Mouse (Mus musculus): Measurements from ENCODE around the gene Gm28372. TPM values are rescaled to one million over a fixed set of nuclear protein-coding genes. Genes with fewer than 3 reads are reported as not detected.

Gene Gm28372
- total and polyA plus RNA-seq, 3 experiments, result not detected

GRCm38 (mm10) chr2:130406178-130406577 lies 1.1 kb downstream of the Gm28372 start, which contains the start of gene Tmem239:
TSS of gene Tmem239 (plus strand) at chr2:130406478.
- no peak for DNase-seq (ENCODE audit: low spot score)
- peaks cover 27% of the 10 kb centered on the region for H3K27me3 ChIP-seq (ENCODE audit: insufficient read depth, low read length)
- H3K9me3 ChIP-seq (replicated peaks), result no peaks in the 10 kb centered on the region
- ATAC-seq (ENCODE audit: extremely low read depth, insufficient number of reproducible peaks, low FRiP score, poor library complexity, severe bottlenecking), result no peak
- H3K4me3 ChIP-seq (ENCODE audit: low read depth, low read length), result no peak within 1 kb of the TSS
- H3K4me1 ChIP-seq (ENCODE audit: insufficient read depth, low read depth, low read length), result peaks cover 3% of the 10 kb centered on the region
- TF ChIP-seq TAL1 (conservative IDR thresholded peaks at IDR 0.05; ENCODE audit: low read depth, low read length) (no peak), GATA2 (IDR thresholded peaks at IDR 0.05; ENCODE audit: borderline replicate concordance, low read depth, low read length) (no peak), CTCF (IDR thresholded peaks at IDR 0.05; ENCODE audit: low read depth, low read length) (no peak), POLR2AphosphoS5 (IDR thresholded peaks at IDR 0.05; ENCODE audit: insufficient replicate concordance, low read depth, low read length) (no peak), GATA1 (IDR thresholded peaks at IDR 0.05; ENCODE audit: borderline replicate concordance, low read length) (no peak)
- no peaks in the 10 kb centered on the region for H3K36me3 ChIP-seq (replicated peaks)

- DNase-seq (ENCODE audit: low spot score), result no peak
- Histone ChIP-seq H3K36me3 (replicated peaks) (no peaks in the 10 kb centered on the region), H3K9me3 (replicated peaks) (no peaks in the 10 kb centered on the region), H3K4me3 (ENCODE audit: low read depth, low read length) (no peak overlapping the region), H3K4me1 (ENCODE audit: insufficient read depth, low read depth, low read length) (peaks cover 9% of the 10 kb centered on the region), H3K27me3 (ENCODE audit: insufficient read depth, low read length) (peaks cover 25% of the 10 kb centered on the region)
- no peak for ATAC-seq (ENCODE audit: extremely low read depth, insufficient number of reproducible peaks, low FRiP score, poor library complexity, severe bottlenecking)
- no peak for TF ChIP-seq GATA2 (IDR thresholded peaks at IDR 0.05; ENCODE audit: borderline replicate concordance, low read depth, low read length)
Observed at GRCm38 (mm10) chr2:130408194-130408593, 3.2 kb downstream of the Gm28372 start.

- DNase-seq (ENCODE audit: low spot score) (peak; percentile 65), ATAC-seq (ENCODE audit: extremely low read depth, insufficient number of reproducible peaks, low FRiP score, poor library complexity, severe bottlenecking) (no peak)
- TF ChIP-seq TAL1 (conservative IDR thresholded peaks at IDR 0.05; ENCODE audit: low read depth, low read length) (no peak), CTCF (IDR thresholded peaks at IDR 0.05; ENCODE audit: low read depth, low read length) (peak; percentile 93)
- Histone ChIP-seq H3K4me3 (ENCODE audit: low read depth, low read length) (no peak overlapping the region), H3K4me1 (ENCODE audit: insufficient read depth, low read depth, low read length) (peaks cover 9% of the 10 kb centered on the region), H3K36me3 (replicated peaks) (peaks cover 6% of the 10 kb centered on the region), H3K9me3 (replicated peaks) (no peaks in the 10 kb centered on the region), H3K27me3 (ENCODE audit: insufficient read depth, low read length) (peaks cover 14% of the 10 kb centered on the region)
Observed at GRCm38 (mm10) chr2:130411558-130412495, 6.8 kb downstream of the Gm28372 start.

- no peak for TF ChIP-seq GATA2 (IDR thresholded peaks at IDR 0.05; ENCODE audit: borderline replicate concordance, low read depth, low read length)
- no peak for TF ChIP-seq CTCF (IDR thresholded peaks at IDR 0.05; ENCODE audit: low read depth, low read length)
- TF ChIP-seq POLR2AphosphoS5 (IDR thresholded peaks at IDR 0.05; ENCODE audit: insufficient replicate concordance, low read depth, low read length), result no peak
- no peak for TF ChIP-seq GATA1 (IDR thresholded peaks at IDR 0.05; ENCODE audit: borderline replicate concordance, low read length)
- no peak for TF ChIP-seq TAL1 (conservative IDR thresholded peaks at IDR 0.05; ENCODE audit: low read depth, low read length)
- H3K27me3 ChIP-seq (ENCODE audit: insufficient read depth, low read length), result peaks cover 9% of the 10 kb centered on the region
- no peaks in the 10 kb centered on the region for H3K9me3 ChIP-seq (replicated peaks)
- no peak overlapping the region for H3K4me3 ChIP-seq (ENCODE audit: low read depth, low read length)
- peaks cover 9% of the 10 kb centered on the region for H3K4me1 ChIP-seq (ENCODE audit: insufficient read depth, low read depth, low read length)
- peaks cover 10% of the 10 kb centered on the region for H3K36me3 ChIP-seq (replicated peaks)
- DNase-seq (ENCODE audit: low spot score) (no peak), ATAC-seq (ENCODE audit: extremely low read depth, insufficient number of reproducible peaks, low FRiP score, poor library complexity, severe bottlenecking) (no peak)
Observed at GRCm38 (mm10) chr2:130412775-130413174, 7.7 kb downstream of the Gm28372 start.

GRCm38 (mm10) chr2:130414094-130414856 lies 9.2 kb downstream of the Gm28372 start:
- no peak for ATAC-seq (ENCODE audit: extremely low read depth, insufficient number of reproducible peaks, low FRiP score, poor library complexity, severe bottlenecking)
- no peak overlapping the region for H3K4me3 ChIP-seq (ENCODE audit: low read depth, low read length)
- peaks cover 5% of the 10 kb centered on the region for H3K27me3 ChIP-seq (ENCODE audit: insufficient read depth, low read length)
- H3K9me3 ChIP-seq (replicated peaks), result no peaks in the 10 kb centered on the region
- H3K36me3 ChIP-seq (replicated peaks), result peaks cover 22% of the 10 kb centered on the region
- DNase-seq (ENCODE audit: low spot score), result no peak
- TF ChIP-seq TAL1 (conservative IDR thresholded peaks at IDR 0.05; ENCODE audit: low read depth, low read length) (no peak), CTCF (IDR thresholded peaks at IDR 0.05; ENCODE audit: low read depth, low read length) (no peak), POLR2AphosphoS5 (IDR thresholded peaks at IDR 0.05; ENCODE audit: insufficient replicate concordance, low read depth, low read length) (no peak), GATA2 (IDR thresholded peaks at IDR 0.05; ENCODE audit: borderline replicate concordance, low read depth, low read length) (no peak), GATA1 (IDR thresholded peaks at IDR 0.05; ENCODE audit: borderline replicate concordance, low read length) (no peak)
- peaks cover 9% of the 10 kb centered on the region for H3K4me1 ChIP-seq (ENCODE audit: insufficient read depth, low read depth, low read length)

- no peak for ATAC-seq (ENCODE audit: extremely low read depth, insufficient number of reproducible peaks, low FRiP score, poor library complexity, severe bottlenecking)
- H3K4me1 ChIP-seq (ENCODE audit: insufficient read depth, low read depth, low read length), result peaks cover 40% of the 10 kb centered on the region
Observed at GRCm38 (mm10) chr2:130421781-130422620, 17.0 kb downstream of the Gm28372 start.

More at GRCm38 (mm10) chr2:130421781-130422620, 17.0 kb downstream of the Gm28372 start:
- no peak for DNase-seq (ENCODE audit: low spot score)
- no peak overlapping the region; the same call in 1 of the 2 replicates for H3K4me3 ChIP-seq (ENCODE audit: low read depth, low read length)
- H3K27me3 ChIP-seq (ENCODE audit: insufficient read depth, low read length), result no peaks in the 10 kb centered on the region
- TF ChIP-seq TAL1 (conservative IDR thresholded peaks at IDR 0.05; ENCODE audit: low read depth, low read length) (no peak), POLR2AphosphoS5 (IDR thresholded peaks at IDR 0.05; ENCODE audit: insufficient replicate concordance, low read depth, low read length) (no peak), GATA1 (IDR thresholded peaks at IDR 0.05; ENCODE audit: borderline replicate concordance, low read length) (no peak), GATA2 (IDR thresholded peaks at IDR 0.05; ENCODE audit: borderline replicate concordance, low read depth, low read length) (no peak), CTCF (IDR thresholded peaks at IDR 0.05; ENCODE audit: low read depth, low read length) (no peak)
- peaks cover 67% of the 10 kb centered on the region for H3K36me3 ChIP-seq (replicated peaks)
- H3K9me3 ChIP-seq (replicated peaks), result no peaks in the 10 kb centered on the region
